Mouse (Mus musculus): ENCODE results near the gene Dock3. TPM values are rescaled to one million over a fixed set of nuclear protein-coding genes. Genes with fewer than 3 reads are reported as not detected.
"Not testable (repeated sequence)": the region's sequence is repeated elsewhere in the genome, so short reads cannot be mapped to it uniquely, and the experiment has no call there.

Dock3 gene
- total RNA-seq, 2 experiments from 2014 or later: 111 to 112 TPM

- Histone ChIP-seq H3K4me3 (no peak overlapping the region), H3K27ac (peak overlapping the region; percentile 5; the same call in 1 of the 2 replicates)
- DNase-seq (ENCODE audit: low spot score in 2 of 2): no peak
- no peak for TF ChIP-seq CTCF (conservative IDR thresholded peaks at IDR 0.05)
Observed at GRCm38 (mm10) chr9:107250416-107251337, 19.0 kb upstream of the Dock3 start.

GRCm38 (mm10) chr9:107249154-107249553 is 17.4 kb upstream of the Dock3 start:
- Histone ChIP-seq H3K27ac (no peak overlapping the region; the same call in 1 of the 2 replicates), H3K4me3 (no peak overlapping the region)
- peak in 1 of 2 experiments; percentile 42 for DNase-seq (ENCODE audit: low spot score in 2 of 2)
- no peak for TF ChIP-seq CTCF (conservative IDR thresholded peaks at IDR 0.05)

GRCm38 (mm10) chr9:107246170-107246569 is 14.5 kb upstream of the Dock3 start:
- Histone ChIP-seq H3K4me3 (no peak overlapping the region), H3K27ac (no peak overlapping the region)
- TF ChIP-seq CTCF (conservative IDR thresholded peaks at IDR 0.05): peak; percentile 77
- DNase-seq (ENCODE audit: low spot score in 2 of 2): no peak

GRCm38 (mm10) chr9:107245311-107245710 is 13.6 kb upstream of the Dock3 start:
- no peak overlapping the region for H3K27ac ChIP-seq
- H3K4me3 ChIP-seq: no peak overlapping the region
- DNase-seq (ENCODE audit: low spot score in 2 of 2): no peak
- no peak for TF ChIP-seq CTCF (conservative IDR thresholded peaks at IDR 0.05)

GRCm38 (mm10) chr9:107236151-107236550 is 4.4 kb upstream of the Dock3 start:
- DNase-seq (ENCODE audit: low spot score in 2 of 2): no peak
- no peak overlapping the region for H3K4me3 ChIP-seq
- TF ChIP-seq CTCF (conservative IDR thresholded peaks at IDR 0.05): no peak
- H3K27ac ChIP-seq: no peak overlapping the region

GRCm38 (mm10) chr9:107235261-107235660 is 3.6 kb upstream of the Dock3 start:
- no peak overlapping the region for H3K27ac ChIP-seq

GRCm38 (mm10) chr9:107232140-107232539 is 431 bp upstream of the Dock3 start:
- peak overlapping the region; percentile 82 for H3K4me3 ChIP-seq
- peak overlapping the region; percentile 97 for H3K27ac ChIP-seq
- DNase-seq (ENCODE audit: low spot score in 2 of 2): no peak
- no peak for TF ChIP-seq CTCF (conservative IDR thresholded peaks at IDR 0.05)

More at GRCm38 (mm10) chr9:107235261-107235660, 3.6 kb upstream of the Dock3 start:
- DNase-seq (ENCODE audit: low spot score in 2 of 2): peak in 1 of 2 experiments; percentile 39
- TF ChIP-seq CTCF (conservative IDR thresholded peaks at IDR 0.05): no peak
- H3K4me3 ChIP-seq: no peak overlapping the region

- peak overlapping the region; percentile 97 for H3K27ac ChIP-seq
- peak overlapping the region; percentile 82 for H3K4me3 ChIP-seq
- TF ChIP-seq CTCF (conservative IDR thresholded peaks at IDR 0.05): peak; percentile 65
- peak in 1 of 2 experiments; percentile 76 for DNase-seq (ENCODE audit: low spot score in 2 of 2)
Observed at GRCm38 (mm10) chr9:107230991-107231538, 644 bp downstream of the Dock3 start.

GRCm38 (mm10) chr9:107224597-107224996 is 7.1 kb downstream of the Dock3 start:
- Histone ChIP-seq H3K4me3 (no peak overlapping the region), H3K27ac (no peak overlapping the region)
- TF ChIP-seq CTCF (conservative IDR thresholded peaks at IDR 0.05): no peak
- no peak for DNase-seq (ENCODE audit: low spot score in 2 of 2)

- H3K4me3 ChIP-seq: not testable (repeated sequence)
- H3K27ac ChIP-seq: 0 out of 2 replicates have a peak overlapping the region, but pooled peaks have one; percentile 19
- peak; percentile 28 to 40 for DNase-seq (ENCODE audit: low spot score in 2 of 2)
Observed at GRCm38 (mm10) chr9:107174831-107175230, 56.9 kb downstream of the Dock3 start.

- no peak for TF ChIP-seq CTCF (conservative IDR thresholded peaks at IDR 0.05)
- no peak for DNase-seq (ENCODE audit: low spot score in 2 of 2)
- H3K27ac ChIP-seq: no peak overlapping the region
- no peak overlapping the region for H3K4me3 ChIP-seq
Observed at GRCm38 (mm10) chr9:107165792-107166191, 65.9 kb downstream of the Dock3 start.

GRCm38 (mm10) chr9:107164825-107165224 is 66.9 kb downstream of the Dock3 start:
- Histone ChIP-seq H3K27ac (no peak overlapping the region), H3K4me3 (no peak overlapping the region)
- TF ChIP-seq CTCF (conservative IDR thresholded peaks at IDR 0.05): peak; percentile 75
- no peak for DNase-seq (ENCODE audit: low spot score in 2 of 2)

- H3K27ac ChIP-seq; H3K4me3 ChIP-seq; DNase-seq (ENCODE audit: low spot score in 2 of 2): not testable (repeated sequence)
Observed at GRCm38 (mm10) chr9:107156388-107156787, 75.3 kb downstream of the Dock3 start.
